In genomic region chr4:79545461-79545860, GRCm38 (mm10) we compare ENCODE assay signal across 23 mouse cellular contexts.
"Had no signal": no experiment of that assay in that cellular context is flagged by ENCODE, and none has a peak within 500 bp of the region (broad histone marks: within the 10 kb centered on the region; RNA-seq: fewer than 3 reads in every experiment).

No protein-coding gene starts in this region.

- H3K36me3 ChIP-seq: lung, embryonic 15.5 days; midbrain, embryonic 13.5 days; midbrain, embryonic 15.5 days; neural tube, embryonic 13.5 days; neural tube, embryonic 15.5 days; stomach, embryonic 15.5 days had no signal

- H3K4me1 ChIP-seq: lung, embryonic 15.5 days; megakaryocyte, embryonic 14.5 days; midbrain, embryonic 13.5 days; midbrain, embryonic 15.5 days; neural tube, embryonic 13.5 days; neural tube, embryonic 15.5 days; stomach, embryonic 15.5 days had no signal

- H3K4me2 ChIP-seq: lung, embryonic 15.5 days; midbrain, embryonic 11.5 days; midbrain, embryonic 13.5 days; midbrain, embryonic 15.5 days; neural tube, embryonic 13.5 days; neural tube, embryonic 15.5 days; stomach, embryonic 15.5 days had no signal

- ATAC-seq: lung, postnatal 0 days; midbrain, embryonic 13.5 days; midbrain, embryonic 15.5 days had no signal

- H3K4me3 ChIP-seq: lung, embryonic 15.5 days; megakaryocyte, embryonic 14.5 days; midbrain, embryonic 13.5 days; midbrain, embryonic 15.5 days; myocyte; neural tube, embryonic 13.5 days; neural tube, embryonic 15.5 days; stomach, embryonic 15.5 days had no signal

- H3K9ac ChIP-seq: lung, embryonic 15.5 days; midbrain, embryonic 13.5 days; midbrain, embryonic 15.5 days; neural tube, embryonic 13.5 days; neural tube, embryonic 15.5 days; stomach, embryonic 15.5 days had no signal

- H3K9me3 ChIP-seq: lung, embryonic 15.5 days; midbrain, embryonic 13.5 days; midbrain, embryonic 15.5 days; neural tube, embryonic 13.5 days; neural tube, embryonic 15.5 days; stomach, embryonic 15.5 days had no signal

- H3K27ac ChIP-seq: lung, embryonic 15.5 days; macrophage; midbrain, embryonic 13.5 days; midbrain, embryonic 15.5 days; neural tube, embryonic 13.5 days; neural tube, embryonic 15.5 days; stomach, embryonic 15.5 days; stomach, postnatal 0 days had no signal

- DNase-seq: lung, adult 2 months; lung, postnatal 14 days; lung, postnatal 36 days; retina, postnatal 1 day; right cerebral cortex, adult 18-20 months; right cerebral cortex, postnatal 25 days; right cerebral cortex, postnatal 4 days; spleen, adult 18-20 months; thymus, adult 2 months; thymus, postnatal 25 days; thymus, postnatal 4 days had no signal

- H3K27me3 ChIP-seq: lung, embryonic 15.5 days; megakaryocyte, embryonic 14.5 days; midbrain, embryonic 13.5 days; midbrain, embryonic 15.5 days; neural tube, embryonic 13.5 days; neural tube, embryonic 15.5 days; stomach, embryonic 15.5 days had no signal
